Mouse (Mus musculus): ENCODE data around the gene Hoxa9.
A peak's percentile ranks its signal among the peaks of the same experiment; 100 is the strongest.

Gene Hoxa9

DNA sequence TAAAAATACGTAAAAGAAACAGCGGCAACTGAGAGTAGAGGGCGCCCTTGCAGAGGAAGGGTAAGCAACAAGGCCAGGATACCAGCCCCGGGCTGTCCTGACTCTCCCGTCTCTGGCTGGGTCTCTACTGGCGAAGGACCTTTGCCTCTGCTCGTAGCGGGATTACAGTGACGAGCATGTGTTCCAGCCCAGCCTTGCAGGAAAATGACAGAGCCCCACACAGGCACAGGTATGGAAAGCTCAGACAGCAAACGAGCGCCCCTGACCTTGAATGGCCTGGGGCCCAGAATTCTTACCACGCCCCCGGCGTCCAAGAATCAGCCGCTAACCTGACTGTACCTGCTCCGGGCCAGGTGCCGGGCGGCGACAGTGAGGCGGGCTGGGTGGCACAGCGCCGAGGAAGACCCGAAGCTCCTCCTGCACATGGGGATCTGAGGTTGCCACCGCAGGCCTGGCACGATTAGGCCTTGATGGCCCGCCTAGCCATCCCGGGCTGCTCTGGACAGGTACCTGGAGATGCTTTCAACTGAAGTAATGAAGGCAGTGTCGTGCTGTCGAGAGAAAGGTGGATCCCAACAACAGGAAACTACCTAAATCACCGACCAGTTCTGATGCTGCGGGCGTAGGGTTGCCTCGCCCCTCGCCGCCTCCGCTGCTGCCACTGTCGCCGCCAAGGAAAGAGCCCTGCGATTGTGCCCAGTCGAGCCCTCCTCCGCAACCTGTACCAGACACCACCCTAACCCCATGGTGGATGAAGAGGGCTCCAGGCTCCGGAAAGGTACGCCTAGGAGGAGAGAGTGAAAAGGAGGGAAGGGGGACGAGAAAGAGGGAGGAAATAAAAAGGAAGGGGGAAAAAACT, 1.1 kb downstream of the Hoxa9 start:
- peak in 1 of 2 experiments; percentile 71 for DNase-seq (ENCODE audit: low spot score in 2 of 2)

DNA sequence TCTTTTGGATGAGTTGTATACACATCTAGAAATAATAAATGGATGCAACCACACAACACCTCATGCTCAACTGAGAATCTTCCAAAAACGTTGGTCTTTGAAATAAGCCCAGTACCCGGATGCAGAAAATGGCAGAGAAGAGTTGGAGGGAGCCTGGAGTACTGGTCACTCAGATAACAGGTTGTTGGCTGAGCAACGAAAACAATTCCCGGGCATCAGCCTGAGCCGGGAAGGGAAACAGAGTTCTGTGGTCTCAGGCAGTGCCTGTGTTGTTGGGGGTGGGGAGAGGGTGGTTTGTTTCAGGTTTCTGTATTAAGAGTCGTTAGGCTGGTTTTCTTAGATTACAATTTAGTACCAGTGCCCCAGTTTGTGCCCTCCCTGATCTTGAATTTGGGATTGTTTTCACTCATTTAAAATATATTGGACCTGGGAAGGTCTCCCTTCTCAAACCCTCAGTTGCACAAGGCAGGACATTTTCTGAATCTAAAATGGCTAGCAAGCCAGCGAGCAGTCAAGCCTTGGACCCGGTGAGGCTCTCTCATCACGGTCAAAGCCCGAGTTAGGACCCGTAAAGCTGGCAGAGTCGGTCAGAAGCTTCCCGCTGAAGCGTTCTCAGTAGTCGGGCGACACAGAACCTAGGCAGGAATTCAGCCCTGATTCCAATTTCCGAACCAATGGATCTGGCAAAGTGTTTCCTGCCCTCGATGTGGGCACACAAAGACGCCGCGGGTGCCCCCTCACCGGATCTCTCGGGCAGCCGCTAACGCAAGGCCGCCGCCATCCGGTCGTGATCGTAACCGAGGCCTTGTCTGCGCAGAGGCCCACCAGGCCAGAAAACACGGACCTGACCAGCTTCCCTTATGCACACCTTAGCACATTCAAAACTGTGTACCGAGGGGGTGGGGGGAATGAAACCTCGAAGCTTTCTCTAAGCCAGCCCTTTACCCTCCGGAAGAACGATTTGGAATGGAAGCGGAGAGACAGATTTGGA, 2.1 kb downstream of the Hoxa9 start:
- no peak for DNase-seq (ENCODE audit: low spot score in 2 of 2)

DNA sequence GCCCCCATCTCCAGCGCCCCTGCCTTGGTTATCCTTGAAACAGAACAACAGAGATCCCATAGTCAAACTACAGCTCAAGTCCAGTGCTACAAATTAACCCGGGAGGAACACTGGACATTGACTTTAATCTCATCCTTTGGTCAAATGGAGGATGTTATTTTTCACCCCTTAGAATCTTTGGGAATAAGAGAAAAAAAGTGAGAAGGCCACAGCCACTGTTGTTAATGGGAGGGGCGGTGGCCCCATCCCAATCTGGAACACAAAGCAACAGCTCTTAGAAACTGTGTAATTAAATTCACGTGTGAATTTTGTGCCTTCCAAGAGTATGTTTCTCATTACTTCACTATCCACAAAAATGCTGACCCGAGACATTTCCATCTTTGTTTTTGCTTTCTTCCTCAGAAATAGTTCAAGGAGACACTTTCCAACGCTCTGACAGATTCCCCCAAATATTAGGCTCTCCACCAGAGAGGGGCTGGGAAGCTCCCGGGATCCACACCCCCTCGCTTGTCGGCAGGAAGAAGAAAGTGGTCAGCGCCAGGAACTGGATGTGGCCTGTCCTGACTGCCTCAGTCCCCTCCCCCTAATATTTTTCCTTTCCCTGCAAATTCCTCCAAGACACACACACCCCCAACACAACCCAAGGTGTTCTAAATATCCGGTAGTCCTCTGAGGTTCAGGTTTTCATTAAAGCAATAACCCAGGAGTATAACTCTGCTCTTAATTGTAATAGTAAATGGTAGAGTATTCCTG, 3.2 kb downstream of the Hoxa9 start:
- no peak for DNase-seq (ENCODE audit: low spot score in 2 of 2)

DNA sequence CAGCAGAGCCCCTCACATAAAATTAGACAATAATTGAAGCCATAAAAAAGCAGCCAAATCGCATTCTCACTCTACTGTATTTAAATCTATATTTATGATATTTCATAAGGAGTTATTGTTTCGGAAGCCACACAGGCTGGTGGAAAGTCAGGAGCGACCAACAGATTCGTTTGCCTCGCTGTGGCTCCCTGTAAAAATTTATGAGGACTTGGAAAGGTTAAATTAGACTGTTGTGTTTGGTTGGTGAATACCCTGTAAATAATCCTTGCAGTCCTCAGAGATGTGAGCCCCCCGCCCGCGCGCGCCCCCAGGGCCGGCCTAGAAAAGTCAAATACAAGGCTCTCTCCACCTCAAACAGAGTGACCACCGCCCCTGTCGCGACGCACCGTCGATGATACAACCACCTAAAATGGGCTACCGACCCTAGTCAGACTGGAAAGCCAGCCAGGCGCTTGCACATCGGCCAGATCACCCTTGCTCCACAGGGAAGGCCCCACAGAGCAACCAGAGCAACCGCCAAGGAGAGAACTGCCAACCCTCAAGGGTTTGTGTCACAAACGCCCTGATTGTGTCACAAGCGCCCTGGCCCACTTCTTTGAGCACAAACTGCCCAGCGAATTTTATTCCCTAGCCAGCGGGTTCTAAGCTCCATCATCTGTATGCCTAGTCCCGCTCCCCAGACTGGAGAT, 4.2 kb downstream of the Hoxa9 start:
- no peak for DNase-seq (ENCODE audit: low spot score in 2 of 2)

DNA sequence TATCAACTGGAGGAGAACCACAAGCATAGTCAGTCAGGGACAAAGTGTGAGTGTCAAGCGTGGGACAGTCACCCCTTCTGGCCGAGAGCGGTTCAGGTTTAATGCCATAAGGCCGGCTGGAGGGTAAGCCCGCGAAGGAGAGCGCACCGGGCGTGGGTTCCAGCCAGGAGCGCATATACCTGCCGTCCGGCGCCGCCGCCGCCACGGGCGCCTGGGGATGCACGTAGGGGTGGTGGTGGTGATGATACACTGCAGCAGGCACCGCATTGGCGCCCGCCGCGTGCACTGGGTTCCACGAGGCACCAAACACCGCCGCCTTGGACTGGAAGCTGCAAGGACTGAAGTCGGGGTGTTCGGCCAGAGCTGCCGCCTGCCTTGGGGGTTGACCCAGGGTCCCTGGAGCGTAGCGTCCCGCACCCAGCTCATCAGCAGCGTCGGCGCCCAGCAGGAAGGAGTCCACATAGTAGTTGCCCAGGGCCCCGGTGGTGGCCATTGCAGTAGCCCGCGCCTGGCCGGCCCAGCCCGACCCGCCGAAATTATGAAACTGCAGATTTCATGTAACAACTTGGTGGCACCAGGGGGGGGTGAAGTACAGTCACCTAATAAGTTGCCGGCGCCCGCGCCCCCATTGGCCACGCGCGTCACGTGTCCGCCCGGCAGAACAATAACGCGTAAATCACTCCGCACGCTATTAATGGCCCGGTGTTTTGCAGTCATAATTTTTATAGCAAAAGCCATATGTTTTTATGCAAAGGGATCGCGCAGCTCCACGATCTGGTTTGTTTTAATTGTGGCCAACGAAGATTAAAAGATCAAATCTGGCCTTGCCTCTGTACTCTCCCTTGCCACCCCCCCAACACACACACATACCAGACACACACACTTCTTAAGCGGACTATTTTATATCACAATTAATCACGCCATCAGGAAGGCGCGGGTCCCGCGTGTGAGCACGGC, 5.0 kb downstream of the Hoxa9 start:
- DNase-seq (ENCODE audit: low spot score in 2 of 2) = peak; percentile 90 to 92

DNA sequence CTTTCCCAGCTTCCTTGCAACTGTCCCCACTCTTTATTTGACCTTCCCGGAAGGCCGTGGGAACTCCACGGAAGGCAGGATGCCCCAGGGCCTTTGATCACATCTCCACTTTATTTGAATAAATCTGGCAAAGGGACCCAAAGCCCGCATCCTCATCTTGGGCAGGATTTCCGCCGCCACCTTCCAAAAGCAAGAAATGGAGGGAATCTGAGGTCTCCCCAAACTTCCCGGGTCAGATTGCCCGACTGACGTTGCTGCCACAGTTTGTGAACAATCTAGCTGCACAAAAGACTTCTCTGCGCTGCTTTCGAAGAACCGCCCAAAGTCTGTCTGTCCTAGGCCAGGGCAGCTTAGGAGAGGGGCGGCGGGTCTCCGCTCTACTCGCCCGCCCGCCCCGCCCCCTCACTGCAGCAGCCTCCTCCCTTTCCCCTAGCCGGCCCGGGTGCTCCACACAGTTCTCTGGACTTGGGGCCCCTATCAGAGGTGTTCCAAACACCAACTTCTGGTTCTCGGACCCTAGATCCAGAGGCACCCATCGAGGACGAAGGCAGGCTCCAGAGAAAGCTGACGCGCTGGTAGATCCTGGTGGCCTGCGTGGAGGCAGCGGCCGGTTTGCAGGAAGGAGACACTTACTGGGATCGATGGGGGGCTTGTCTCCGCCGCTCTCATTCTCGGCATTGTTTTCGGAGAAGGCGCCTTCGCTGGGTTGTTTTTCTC, 5.8 kb downstream of the Hoxa9 start:
- no peak for DNase-seq (ENCODE audit: low spot score in 2 of 2)

DNA sequence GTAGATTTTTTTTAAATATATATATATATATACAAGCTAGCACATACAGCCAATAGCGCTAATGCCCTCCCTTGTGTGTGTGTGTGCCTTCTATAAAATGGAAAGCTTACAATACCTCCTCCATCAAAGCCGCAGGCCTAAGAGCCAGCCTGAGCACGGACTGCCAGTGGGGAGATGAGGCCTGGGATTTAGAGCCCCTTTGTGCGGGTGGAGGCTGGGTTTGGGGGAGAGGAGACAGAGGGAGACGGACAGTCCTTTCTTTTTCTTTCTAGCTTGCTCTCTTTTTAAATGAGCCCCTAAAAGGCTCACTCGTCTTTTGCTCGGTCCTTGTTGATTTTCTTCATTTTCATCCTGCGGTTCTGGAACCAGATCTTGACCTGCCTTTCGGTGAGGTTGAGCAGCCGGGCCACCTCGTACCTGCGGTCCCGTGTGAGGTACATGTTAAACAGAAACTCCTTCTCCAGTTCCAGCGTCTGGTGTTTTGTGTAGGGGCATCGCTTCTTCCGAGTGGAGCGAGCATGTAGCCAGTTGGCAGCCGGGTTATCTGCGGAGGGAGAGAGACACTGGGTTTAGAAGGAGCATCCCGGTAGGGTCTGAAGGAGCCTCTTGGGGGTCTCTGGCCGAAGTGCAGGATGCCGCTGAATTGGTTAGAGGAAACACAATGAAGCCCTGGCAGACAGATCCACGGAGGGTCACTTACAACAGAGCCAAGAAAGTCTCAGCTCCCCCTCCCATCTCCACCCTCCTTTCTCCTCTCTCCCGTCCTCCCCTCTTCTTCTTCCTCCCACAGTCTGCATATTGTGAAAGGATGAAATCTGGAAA, 6.7 kb downstream of the Hoxa9 start:
- DNase-seq (ENCODE audit: low spot score in 2 of 2) = peak in 1 of 2 experiments; percentile 36

DNA sequence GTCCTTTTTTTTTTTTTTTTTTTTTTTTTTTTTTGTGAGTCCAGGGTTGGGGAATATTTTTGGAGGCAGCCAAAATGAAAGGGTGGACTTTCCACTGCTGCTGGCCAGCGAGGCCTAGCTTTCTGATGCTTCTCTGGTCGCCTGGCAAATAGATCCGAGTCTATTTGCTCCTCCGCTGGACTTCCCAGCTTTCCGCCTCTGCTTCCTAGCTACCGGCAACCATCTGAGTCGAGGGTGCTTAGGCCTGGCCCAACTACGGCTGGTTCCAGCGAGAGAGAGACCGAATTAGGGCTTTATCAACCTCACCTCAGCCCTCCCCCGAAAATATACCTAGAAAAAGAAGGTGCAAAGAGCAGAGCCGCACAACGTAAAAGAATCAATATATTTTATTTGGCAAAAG, 8.2 kb downstream of the Hoxa9 start:
- DNase-seq (ENCODE audit: low spot score in 2 of 2) = peak in 1 of 2 experiments; percentile 15

DNA sequence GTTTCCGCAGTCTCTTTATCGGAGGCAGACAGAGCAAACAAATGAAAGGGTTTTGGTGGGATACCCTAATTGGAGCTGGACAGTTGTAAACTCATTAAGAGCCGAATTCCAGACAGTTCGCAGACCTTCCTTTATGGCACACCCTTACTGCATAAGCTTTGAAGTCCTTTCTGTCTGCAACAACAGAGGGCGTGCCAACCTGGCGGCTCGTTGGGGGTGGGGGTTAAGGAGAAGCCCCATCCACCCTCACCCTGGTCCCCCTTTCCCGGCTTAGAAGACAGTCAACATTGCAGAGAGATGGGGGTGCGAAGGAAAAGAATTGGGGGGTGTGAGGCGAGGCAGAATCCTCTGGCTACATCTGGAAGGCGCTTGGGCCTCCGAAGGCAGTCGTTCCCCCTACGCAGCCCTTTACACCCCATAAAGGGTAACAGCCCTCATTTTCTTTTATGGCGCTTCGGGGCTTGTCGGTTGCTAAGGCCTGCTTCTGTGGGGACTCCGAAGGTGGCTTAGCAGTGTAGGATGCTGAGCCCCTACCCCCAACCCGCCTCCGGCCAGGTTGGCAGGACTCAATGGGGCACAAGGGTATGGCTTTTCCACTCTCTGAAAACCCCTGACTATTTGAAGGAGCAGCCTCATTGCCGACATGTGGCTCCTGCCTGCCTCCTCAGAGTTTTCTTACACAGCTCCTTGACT, 8.8 kb downstream of the Hoxa9 start:
- peak in 1 of 2 experiments; percentile 71 for DNase-seq (ENCODE audit: low spot score in 2 of 2)

DNA sequence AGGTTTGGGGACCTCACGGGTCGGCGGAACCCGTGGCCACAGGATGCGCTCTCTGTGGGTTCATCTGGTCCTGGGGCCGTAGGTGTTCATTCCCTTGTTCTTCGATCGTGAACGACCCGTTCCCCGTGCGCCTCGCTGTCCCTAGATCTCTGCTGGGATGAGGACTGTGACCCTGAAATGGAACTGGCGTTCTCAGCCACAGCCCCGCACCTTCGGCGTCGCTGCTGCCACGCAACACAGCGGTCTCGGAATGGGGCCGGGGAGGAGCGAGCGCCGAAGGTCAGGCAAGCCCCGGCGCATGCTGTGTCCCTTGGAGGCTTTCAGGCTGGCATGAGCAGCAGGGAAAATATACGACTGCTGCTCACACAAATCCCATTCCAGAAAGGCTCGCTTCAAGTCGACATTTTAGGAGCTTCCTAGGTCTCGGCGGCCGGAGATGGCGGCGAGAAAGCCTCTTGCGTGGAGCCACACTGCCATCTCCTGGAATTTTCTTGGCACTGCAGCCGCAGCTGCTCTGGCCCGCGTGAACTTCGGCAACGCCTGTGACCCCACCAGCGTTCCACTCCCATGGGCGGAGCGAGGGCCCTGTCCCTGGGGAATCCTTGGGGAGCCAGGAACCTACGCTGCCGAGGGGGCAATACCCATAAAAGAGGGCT, 9.4 kb downstream of the Hoxa9 start, which contains the start of gene Hoxa7:
Gene Hoxa7 (minus strand): TSS at position 518 of the 656 bp plus-strand sequence.
- peak; percentile 93 to 96 for DNase-seq (ENCODE audit: low spot score in 2 of 2)

DNA sequence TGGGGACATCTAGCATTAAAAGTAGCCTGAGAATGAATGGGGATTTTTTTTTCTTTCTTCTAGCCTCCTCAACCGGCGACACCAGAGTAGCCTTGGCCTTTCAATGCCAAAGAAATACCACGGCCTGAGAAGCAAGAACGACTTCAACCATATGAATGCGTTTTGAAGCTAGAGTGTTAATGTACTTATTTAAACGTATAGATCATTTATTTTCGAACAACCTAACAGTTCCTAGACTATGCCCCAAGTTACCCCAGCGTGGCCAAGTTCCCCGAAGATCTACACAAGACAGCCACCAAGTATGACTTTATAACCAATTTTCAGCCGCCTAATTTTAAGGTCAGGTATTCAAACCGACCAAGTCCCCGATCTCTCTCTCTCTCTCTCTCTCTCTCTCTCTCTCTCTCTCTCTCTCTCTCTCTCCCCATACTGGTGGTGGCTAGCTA, 10.0 kb downstream of the Hoxa9 start:
- no peak for DNase-seq (ENCODE audit: low spot score in 2 of 2)

DNA sequence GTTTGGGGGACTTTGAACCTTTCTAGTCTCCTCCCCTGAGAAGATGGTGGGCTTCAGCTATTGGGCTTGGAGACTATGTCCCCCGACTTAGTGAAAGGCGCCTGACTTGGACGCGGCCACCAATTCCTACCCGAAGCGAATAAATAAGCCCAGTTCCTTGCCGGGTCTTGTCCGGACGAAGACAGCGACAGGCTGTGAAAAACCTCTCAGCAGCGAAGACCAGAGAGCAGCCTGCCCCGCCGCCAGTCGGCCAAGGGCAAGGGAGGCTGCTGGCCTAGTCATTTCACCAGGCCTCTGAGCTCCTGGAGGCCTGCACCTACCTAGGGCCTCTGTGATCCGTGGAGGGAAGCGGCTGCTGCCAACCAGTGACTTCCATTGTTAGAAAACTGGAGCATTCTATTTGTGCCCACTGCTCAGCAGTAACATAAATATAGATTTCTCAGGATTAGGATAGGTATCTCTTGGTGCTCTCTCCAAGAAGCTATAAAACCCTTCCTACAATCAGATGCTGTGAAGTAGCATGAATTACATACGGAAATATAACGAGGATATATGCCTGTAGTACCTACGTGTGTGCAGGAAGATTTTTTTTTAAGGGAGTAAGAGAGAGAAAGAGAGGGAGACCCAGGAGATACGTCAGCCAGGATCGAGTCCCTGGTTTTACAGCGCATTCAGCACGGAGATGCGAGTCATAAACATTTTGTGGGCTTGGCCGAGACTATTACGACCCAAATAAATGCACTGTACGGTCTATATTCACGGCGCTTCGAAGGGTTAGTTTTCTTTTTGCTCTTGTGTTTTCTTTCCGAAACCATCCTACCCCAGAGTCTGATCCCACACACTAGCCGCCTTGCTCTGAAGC, 10.7 kb downstream of the Hoxa9 start:
- peak; percentile 39 to 41 for DNase-seq (ENCODE audit: low spot score in 2 of 2)

DNA sequence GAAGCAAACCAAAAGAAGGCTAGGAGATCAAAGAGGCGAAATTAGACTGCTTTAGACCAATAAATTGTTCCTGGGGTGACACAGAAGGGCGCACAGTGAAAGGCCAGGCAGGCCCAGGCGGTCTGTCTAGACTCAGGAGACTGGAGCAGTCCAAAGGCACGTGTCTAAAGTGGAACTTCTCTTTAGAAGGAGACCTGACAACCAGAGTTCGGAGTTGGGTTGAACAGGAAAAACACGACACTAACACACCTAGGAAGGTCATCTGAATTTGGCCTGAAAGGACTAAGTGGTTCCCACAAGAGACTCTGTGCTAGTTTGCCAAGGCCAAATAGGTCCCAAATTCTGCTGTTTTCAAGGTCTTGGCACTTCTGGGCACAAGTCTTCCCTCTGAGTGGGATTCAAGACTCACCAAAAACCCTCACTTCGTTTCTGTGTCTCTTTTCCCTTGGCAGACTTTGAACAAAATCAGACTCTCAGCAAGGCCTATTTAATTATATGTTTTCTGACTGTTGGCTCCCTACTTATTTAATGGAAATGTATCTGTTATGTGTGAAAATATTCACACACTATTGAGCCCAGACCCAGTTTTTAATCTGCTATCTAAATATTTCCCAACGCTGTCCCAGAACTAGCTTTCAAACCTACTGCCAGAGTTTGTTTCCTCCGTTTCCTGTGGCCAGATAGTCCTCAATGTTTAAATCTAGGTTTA, 11.5 kb downstream of the Hoxa9 start:
- peak in 1 of 2 experiments; percentile 16 for DNase-seq (ENCODE audit: low spot score in 2 of 2)

DNA sequence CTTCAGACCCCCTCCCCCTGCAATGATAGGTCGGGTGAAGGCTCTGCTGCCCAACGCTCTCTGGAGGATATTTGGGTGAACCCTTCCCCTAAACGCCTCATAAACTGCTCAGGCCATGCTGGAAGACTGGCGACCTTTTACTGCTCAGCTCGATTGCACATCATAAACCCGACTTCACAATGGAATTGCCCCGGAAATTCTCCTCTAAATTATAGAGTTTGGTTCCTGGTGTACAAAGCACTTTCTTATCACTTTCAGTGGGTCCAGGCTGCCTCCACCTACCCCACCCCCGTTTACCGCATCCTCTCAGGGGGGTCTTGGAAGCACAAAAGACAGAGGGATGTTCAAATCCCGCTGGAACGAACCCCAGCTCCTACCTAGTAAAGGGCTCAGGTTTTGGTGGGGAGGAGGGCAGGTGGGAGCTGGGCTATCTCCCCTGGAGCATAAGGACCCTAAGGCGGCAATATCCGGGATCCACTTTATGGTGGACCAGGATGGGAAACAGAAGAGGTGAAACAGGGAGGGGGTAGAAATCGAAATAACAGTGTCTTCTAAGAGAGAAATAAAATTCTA, 12.2 kb downstream of the Hoxa9 start:
- DNase-seq (ENCODE audit: low spot score in 2 of 2) = peak in 1 of 2 experiments; percentile 1

Data from urinary bladder, postnatal 36 days (tissue).